Mouse (Mus musculus) left cerebral cortex, postnatal 14 days (tissue): ENCODE results near the gene Nat8f1. TPM values are rescaled to one million over a fixed set of nuclear protein-coding genes. Genes with fewer than 3 reads are reported as not detected.
A peak's percentile ranks its signal among the peaks of the same experiment; 100 is the strongest.
"Not testable (repeated sequence)": the region's sequence is repeated elsewhere in the genome, so short reads cannot be mapped to it uniquely, and the experiment has no call there.

Experiments used
- DNase-seq, 2 experiments: peaks; one replicate each; pipeline ENCODE4 v3.0.0; 2021 to 2022; ENCODE audit warnings: low spot score in 2 of 2, mixed read lengths in 1 of 2
- intact Hi-C: fragments of 180-260 bp; cut with DNase I; formaldehyde crosslinking; loops from one replicate; pipeline ENCODE4 v1.15.1; 2025
- long read RNA-seq, 2 experiments: library from polyadenylated mRNA; stranded (forward); transcript quantifications; one replicate each; pipeline ENCODE4 v2.0.0; 2021
- total RNA-seq, 2 experiments: library from RNA; stranded (reverse); gene quantifications; 2 replicates each; pipeline ENCODE4 v1.2.3; 2021

The Nat8f1 gene
- total RNA-seq = 10 to 100 TPM; 17.4 to 18.8 TPM
- long read RNA-seq, experiment 1, transcript Nat8f1-201 (2 exons, 1,021 nt) = major isoform, 11 of 21 reads
- long read RNA-seq, experiment 1, partial matches to known transcripts = 0 of 21 reads
- long read RNA-seq, experiment 1, other reads (novel, unspliced or antisense) = 9 of 21 reads
- long read RNA-seq, experiment 2, transcript Nat8f1-201 (2 exons, 1,021 nt) = major isoform, 12 of 23 reads
- long read RNA-seq, experiment 2, partial matches to known transcripts = 0 of 23 reads
- long read RNA-seq, experiment 2, other reads (novel, unspliced or antisense) = 11 of 23 reads

DNA sequence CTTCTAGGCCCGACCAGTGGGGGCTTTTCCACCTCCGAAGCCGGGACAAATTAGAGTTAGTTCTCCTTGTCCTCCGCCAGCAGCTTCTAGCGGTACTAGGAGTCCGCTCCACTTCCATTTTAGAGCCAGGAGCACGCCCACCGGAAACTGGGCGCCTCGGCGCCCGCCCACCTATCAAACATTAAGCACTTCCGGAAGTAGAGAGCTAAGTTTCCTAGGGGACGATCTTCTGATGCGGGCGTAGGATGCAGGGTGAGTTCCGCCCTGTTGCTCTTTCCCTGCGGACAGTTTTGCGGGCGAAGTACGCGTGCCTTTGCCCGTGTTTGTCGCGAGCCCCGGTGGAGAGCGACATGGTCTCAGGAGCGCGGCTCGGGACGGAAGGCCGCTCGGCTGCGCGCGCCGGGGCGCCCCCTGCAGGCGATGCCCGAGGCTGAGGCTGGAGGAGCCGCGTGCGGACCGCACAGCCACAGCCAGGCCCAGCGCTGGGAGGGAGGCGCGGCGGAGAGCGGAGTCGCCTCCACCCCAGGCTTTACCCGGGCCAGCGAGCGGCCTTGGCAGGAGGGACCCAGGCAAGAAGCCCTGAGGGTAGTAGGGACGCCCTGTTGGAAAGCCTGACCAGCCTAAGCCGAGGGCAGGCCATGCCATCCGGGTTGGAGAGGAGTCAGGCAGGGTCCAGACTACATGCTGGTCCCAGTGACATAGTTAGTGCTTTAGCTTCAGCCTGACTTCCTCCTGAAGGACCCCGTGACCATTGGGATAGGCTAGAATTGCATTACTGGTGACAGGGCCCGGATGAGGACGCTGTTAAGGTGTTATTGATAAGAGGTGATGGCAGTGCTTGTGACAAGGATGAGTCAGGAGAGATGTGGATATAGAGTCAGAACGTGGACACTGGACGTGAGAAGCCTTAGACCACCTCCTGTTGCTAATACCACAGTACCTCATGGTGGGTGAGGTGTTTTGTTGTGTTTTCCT lies at the start of gene Nat8f1:
TSS of gene Nat8f1 (minus strand) at position 149 of the 975 bp plus-strand sequence.
- intact Hi-C loops = loop anchor here (10.0 kb wide), 1 partner anchor 261 kb away; no protein-coding TSS in a partner anchor
- DNase-seq = peak; percentile 87 to 93

GRCm38 (mm10) chr6:85961101-85962091 lies 45.9 kb upstream of the Nat8f1 start, which contains the start of gene Dusp11:
TSS of gene Dusp11 (minus strand) at chr6:85961667.
- intact Hi-C loops = loop anchor here (5.0 kb wide), 1 partner anchor 46 kb away; no protein-coding TSS in a partner anchor
- peak; percentile 94 to 95 for DNase-seq

DNA sequence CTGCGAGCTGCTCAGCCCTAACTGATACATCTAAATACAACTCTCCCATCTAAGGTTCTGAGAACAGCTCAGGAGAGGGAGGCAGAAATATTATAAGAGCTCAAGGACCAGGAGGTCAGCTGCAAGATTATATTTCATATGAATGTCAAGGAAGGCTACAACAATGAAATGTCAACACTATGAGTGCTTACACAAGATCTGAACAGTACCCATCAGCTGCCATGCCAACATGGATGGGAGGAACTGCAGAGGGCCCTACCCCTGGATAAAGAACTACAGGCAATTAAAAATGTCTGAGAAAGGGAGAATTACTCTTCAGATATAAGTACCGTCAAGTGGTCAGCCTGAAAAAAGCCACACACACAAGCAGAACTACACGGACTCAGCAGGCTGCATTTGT lies 42.1 kb upstream of the Nat8f1 start:
- intact Hi-C loops = no loop called here
- DNase-seq = no peak

- intact Hi-C loops = no loop called here
- no peak for DNase-seq
Measured at GRCm38 (mm10) chr6:85948549-85948948, 33.1 kb upstream of the Nat8f1 start.

DNA sequence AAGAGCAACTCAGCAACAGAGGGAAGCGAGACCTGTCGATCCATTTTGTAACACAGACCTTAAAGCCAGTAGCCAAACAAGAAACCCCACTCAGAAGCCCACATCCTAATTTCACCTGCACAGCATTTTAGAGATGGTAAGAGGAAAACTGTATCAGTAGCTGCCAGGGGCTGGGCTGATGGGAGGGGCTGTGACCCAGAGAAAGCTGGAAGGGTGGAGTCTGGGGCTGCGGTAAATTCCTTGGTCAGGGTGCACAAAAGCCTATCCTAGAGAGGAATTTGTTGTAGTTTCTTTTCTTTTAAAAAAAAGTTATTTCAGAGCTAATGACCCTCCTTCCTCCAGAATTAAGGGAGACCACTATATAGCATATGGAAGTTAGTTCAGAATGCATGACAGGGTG lies 27.0 kb upstream of the Nat8f1 start:
- DNase-seq = no peak
- intact Hi-C loops = no loop called here

GRCm38 (mm10) chr6:85938701-85939100 lies 23.2 kb upstream of the Nat8f1 start:
- intact Hi-C loops = loop anchor here (5.0 to 10.0 kb wide), 2 partner anchors 69 to 426 kb away; partner anchors contain the start of gene Fam136a
- no peak for DNase-seq

- intact Hi-C loops = loop anchor here (5.0 to 10.0 kb wide), 2 partner anchors 71 to 428 kb away; partner anchors contain the start of gene Fam136a
Measured at GRCm38 (mm10) chr6:85936508-85937465, 21.3 kb upstream of the Nat8f1 start.

DNA sequence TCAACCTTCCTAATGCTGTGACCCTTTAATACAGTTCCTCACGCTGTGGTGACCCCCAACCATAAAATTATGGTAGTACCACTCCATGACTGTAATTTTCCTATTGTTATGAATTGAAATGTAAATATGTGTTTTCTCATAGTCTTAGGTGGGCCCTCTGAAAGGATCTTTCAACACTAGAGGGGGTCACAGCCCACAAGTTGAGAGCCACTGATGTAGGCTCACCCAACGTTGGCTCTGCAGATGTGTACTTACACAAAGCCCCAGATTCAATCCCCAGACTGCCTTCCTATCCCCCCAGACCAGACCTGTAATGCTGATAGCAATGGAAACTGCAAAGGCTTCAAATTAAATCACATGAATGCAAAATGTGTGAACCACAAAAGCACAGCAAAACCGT lies 20.2 kb upstream of the Nat8f1 start:
- intact Hi-C loops = loop anchor here (5.0 to 10.0 kb wide), 2 partner anchors 72 to 429 kb away; partner anchors contain the start of gene Fam136a
- DNase-seq = no peak

More at GRCm38 (mm10) chr6:85936508-85937465, 21.3 kb upstream of the Nat8f1 start:
- peak; percentile 55 to 77 for DNase-seq

DNA sequence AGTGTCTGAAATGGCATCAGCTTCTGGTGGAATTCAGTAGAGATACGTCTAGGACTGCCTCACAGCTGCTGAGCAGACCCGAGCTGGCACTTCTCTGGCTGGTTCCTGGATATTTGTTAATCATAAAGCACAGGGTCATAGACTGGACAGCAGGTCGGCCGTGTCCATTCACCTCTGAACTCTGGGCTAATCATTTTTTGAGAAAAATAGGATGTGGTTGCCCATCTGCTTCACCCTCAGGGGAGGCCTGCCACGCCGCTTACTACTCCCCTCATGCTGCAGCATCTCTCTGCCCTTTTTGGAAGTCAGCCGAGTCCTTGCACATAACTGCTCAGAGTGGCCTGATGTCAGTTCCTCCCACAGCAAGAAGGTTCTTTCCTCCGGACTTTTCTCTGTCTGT lies 18.6 kb upstream of the Nat8f1 start:
- no peak for DNase-seq
- intact Hi-C loops = loop anchor here (10.0 kb wide), 1 partner anchor 431 kb away; the partner anchor contains the start of gene Fam136a

DNA sequence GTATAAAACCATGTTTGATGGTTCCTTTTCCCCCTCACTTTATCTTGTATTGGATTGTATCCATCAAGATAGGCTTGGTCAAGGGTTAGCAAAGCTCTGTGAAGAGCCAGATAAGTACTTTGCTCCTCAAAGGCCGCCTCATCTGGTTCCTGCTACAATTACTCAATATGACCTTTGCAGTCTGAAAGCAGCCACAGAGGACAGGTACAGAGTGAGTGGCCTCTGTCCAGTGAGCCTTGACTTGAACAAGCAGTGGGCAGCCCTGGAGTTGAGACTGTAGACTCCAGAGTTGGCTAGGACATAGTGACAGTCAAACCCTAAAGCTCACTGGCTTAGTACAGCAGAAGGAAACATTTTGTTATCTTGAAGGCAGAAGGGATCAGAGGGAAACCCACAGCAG lies 13.8 kb upstream of the Nat8f1 start:
- intact Hi-C loops = no loop called here
- no peak for DNase-seq

GRCm38 (mm10) chr6:85927476-85928464 lies 12.3 kb upstream of the Nat8f1 start:
- DNase-seq = no peak
- intact Hi-C loops = no loop called here

DNA sequence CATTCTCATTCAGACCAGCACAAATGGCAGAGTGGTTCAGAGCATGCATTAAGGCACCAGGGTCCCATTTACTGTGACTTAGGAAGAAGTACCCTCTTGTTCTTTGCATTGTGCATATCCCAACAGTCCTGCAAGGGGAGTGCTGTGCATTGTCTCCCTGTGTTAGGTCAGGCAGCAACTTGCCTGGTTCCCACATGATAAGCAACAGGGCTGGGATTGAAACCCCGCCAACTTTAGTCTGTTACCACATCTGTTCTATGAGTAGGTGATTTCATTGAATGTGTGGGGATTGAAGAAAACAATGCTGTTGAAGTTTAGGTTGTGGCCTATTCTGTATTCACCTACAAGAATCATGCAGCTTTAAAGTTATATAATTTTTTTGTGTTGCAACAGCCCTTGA lies 11.2 kb upstream of the Nat8f1 start:
- intact Hi-C loops = no loop called here
- no peak for DNase-seq

- intact Hi-C loops = no loop called here
- no peak for DNase-seq
Measured at GRCm38 (mm10) chr6:85923643-85924042, 8.2 kb upstream of the Nat8f1 start.

- intact Hi-C loops = loop anchor here (10.0 kb wide), 1 partner anchor 265 kb away; no protein-coding TSS in a partner anchor
Measured at GRCm38 (mm10) chr6:85919401-85919800, 3.9 kb upstream of the Nat8f1 start.

DNA sequence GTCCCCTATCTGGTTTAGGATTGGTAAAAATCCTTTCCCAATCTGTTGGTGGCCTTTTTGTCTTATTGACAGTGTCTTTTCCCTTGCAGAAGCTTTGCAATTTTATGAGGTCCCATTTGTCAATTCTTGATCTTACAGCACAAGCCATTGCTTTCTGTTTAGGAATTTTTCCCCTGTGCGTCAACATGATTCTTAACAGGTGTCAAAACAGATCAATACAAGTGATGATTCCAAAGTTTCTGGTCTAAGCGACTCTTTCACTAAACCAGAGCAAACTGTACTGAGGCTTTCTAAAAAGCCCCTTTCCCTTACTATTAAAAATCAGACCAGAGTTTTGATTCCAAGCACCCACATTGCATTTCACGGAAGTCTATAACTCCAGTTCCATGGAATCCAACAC lies 2.9 kb upstream of the Nat8f1 start:
- not testable (repeated sequence) for DNase-seq
- intact Hi-C loops = loop anchor here (10.0 kb wide), 1 partner anchor 264 kb away; no protein-coding TSS in a partner anchor

More at GRCm38 (mm10) chr6:85919401-85919800, 3.9 kb upstream of the Nat8f1 start:
- DNase-seq = no peak

GRCm38 (mm10) chr6:85916596-85916995 lies 1.1 kb upstream of the Nat8f1 start:
- intact Hi-C loops = loop anchor here (10.0 kb wide), 1 partner anchor 262 kb away; no protein-coding TSS in a partner anchor
- DNase-seq = no peak
